Mouse (Mus musculus) adrenal gland, adult 8-10 months (tissue): Measurements from ENCODE around the gene 9430038I01Rik. TPM values are rescaled to one million over a fixed set of nuclear protein-coding genes. Genes with fewer than 3 reads are reported as not detected.
A peak's percentile ranks its signal among the peaks of the same experiment; 100 is the strongest.

Source experiments
- DNase-seq: peaks from one replicate; pipeline ENCODE4 v3.0.0; 2022
- total RNA-seq, 4 experiments: library from RNA; stranded (reverse); gene quantifications; 2 replicates each; pipeline ENCODE4 v1.2.4; 2022

The 9430038I01Rik gene
- total RNA-seq, 4 experiments from 2014 or later, result 11.6 to 17.1 (median 12.0) TPM

DNA sequence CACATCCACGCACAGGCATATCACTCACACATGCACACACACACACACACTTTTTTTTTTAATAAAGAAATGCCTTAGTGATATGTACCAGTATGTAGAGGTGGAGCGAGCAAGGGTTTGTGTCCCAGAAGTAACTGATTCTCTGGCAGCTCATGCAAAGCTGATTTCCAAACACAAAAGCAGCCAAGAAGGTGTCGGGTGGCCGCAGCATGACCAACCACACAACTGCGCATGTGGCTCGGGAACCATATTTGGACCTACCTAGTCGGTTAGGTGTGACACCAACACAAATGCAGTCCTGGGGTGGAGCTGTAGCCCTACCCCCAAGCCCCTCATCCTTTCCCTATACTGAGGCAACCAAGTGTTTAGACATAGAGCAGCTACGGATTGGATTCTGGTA, 45.5 kb downstream of the 9430038I01Rik start:
- DNase-seq, result no peak

DNA sequence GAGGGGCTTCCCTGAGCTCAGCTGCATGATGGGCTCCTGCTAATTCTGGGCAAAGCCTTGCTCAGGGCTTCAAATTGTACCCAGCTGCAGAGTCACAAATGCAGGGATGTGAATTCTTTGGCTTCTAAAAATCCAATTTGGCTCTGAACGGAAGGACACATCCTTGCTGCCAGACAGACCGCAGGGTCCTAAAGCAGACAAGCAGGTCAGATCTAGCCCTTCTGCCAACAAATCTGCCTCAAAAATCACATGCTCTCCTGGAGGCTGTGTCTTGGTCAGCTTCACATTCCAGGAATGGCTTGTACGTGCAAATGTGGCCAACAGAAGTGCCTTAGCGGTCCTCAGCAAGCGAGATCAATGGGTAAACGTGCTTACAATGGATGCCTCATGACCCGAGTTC, 46.0 kb downstream of the 9430038I01Rik start:
- no peak for DNase-seq

DNA sequence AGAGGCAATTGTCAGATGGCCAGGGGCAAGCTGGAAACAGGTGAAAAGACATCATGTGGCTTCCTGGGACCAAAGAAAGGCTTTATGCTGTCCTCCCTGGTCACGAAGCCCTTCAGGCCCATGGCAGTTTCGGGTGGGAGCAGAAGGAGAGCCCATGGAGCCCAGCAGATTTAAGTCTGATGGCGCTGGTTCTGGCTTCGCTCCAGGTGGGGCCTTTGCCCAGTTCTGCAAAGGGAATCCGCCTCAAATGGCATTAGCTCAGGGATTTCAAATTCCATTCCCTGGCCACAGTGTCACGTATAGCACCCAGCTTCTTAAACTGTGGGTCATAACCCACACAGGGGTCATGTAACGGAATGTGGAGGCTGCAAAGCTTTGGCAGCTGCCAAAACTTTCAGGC, 63.7 kb downstream of the 9430038I01Rik start:
- DNase-seq, result no peak

DNA sequence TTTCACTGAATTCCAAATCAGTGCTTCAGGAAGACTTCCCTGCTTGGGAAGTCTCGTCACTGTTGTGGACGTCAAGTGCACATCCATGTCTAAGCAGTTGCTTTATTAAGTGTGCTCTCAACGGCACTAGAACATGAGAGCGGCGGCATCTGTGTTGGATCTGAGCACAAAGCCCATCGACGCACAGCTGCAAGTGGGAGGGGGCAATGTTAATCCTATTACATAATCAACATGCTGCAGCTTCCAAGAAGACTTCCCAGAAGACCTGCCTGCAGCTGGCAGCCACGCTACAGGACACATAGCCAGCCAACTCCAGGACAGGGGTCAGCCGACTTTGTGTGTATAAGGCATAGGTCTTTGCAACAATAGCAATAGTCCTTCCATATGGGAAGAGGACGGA, 64.5 kb downstream of the 9430038I01Rik start:
- DNase-seq, result peak; percentile 8

DNA sequence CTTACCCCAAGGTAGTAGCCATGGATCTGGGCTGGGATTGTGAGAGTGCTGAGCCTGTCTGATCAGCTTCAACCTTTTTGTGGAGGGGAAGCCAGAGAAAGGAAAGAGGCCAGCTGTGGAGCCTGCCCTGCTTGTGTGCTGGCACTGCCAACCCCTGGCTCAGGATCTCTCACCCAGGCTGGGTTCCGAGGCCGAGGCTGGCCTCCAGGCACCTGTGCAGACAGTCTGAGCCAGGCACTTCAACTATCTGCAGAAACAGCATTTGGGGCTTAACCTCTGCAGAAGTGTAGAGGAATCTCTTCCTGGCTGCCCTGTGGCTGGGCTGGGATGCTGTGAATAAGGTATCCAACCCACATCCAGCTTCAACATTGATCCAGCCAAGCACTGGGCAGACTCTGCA, 76.6 kb downstream of the 9430038I01Rik start:
- DNase-seq, result no peak

Other genes with a start within 250 kb of the 9430038I01Rik start
- gene Ebf3, start 96.3 kb downstream of the 9430038I01Rik start, total RNA-seq, result 1 to 10 TPM; 1.2 to 4.9 (median 2.8) TPM
- 100 to 1,000 TPM in 1 of 4 experiments, 10 to 100 TPM in 3; 81.5 to 105 (median 87.5) TPM for gene Glrx3, start 26.9 kb upstream of the 9430038I01Rik start, total RNA-seq